Mouse (Mus musculus) ES-E14 (cell line): ENCODE results near the gene Pxt1. TPM values are rescaled to one million over a fixed set of nuclear protein-coding genes. Genes with fewer than 3 reads are reported as not detected.

Experiments
- DNase-seq: peaks from one replicate; pipeline ENCODE4 v3.0.0-alpha.2; 2013; ENCODE audit warnings: low read depth, low spot score
- H3K27ac ChIP-seq: 2 replicates; pipeline ENCODE4 v1.5.1; 2012; ENCODE audit warnings: low read depth, mild to moderate bottlenecking, low read length, moderate library complexity, mixed read lengths; ENCODE audit not compliant: poor library complexity, insufficient read depth, severe bottlenecking
- H3K36me3 ChIP-seq: 2 replicates; pipeline ENCODE4 v1.6.1; 2012; ENCODE audit warnings: mild to moderate bottlenecking, low read length, moderate library complexity, mixed read lengths; ENCODE audit not compliant: control insufficient read depth, poor library complexity, insufficient read depth, severe bottlenecking
- H3K4me1 ChIP-seq, 2 experiments: fragments of 150-350 bp in 1 of 2; sonication (generic) in 1 of 2; 2 replicates each; pipeline ENCODE4 v1.6.1; 2012; ENCODE audit warnings: low read length in 2 of 2, mild to moderate bottlenecking in 1 of 2, mixed read lengths in 1 of 2; ENCODE audit not compliant: control insufficient read depth in 2 of 2, insufficient read depth in 2 of 2, poor library complexity in 1 of 2
- H3K4me3 ChIP-seq, 2 experiments: fragments of 150-350 bp in 1 of 2; sonication (generic) in 1 of 2; 2 replicates each; pipeline ENCODE4 v1.5.1; 2012; ENCODE audit warnings: low read length in 2 of 2, low read depth in 1 of 2, mild to moderate bottlenecking in 1 of 2, mixed read lengths in 1 of 2; ENCODE audit not compliant: insufficient read depth in 1 of 2, poor library complexity in 1 of 2, severe bottlenecking in 1 of 2
- H3K9ac ChIP-seq: 2 replicates; pipeline ENCODE4 v1.6.1; 2012; ENCODE audit warnings: low read depth, mild to moderate bottlenecking, low read length, mixed read lengths; ENCODE audit not compliant: poor library complexity, insufficient read depth, severe bottlenecking
- H3K9me3 ChIP-seq: fragments of 150-350 bp; sonication (generic); 2 replicates; pipeline ENCODE4 v1.6.1; 2012; ENCODE audit warnings: low read depth, mild to moderate bottlenecking, low read length; ENCODE audit not compliant: control insufficient read depth, insufficient read depth
- CHD2 ChIP-seq: IDR thresholded peaks from 2 replicates; pipeline ENCODE4 v1.6.1; 2014; ENCODE audit warnings: mild to moderate bottlenecking, low read depth, low read length, inconsistent platforms
- HCFC1 ChIP-seq: IDR thresholded peaks from 2 replicates; pipeline ENCODE4 v1.6.1; 2012; ENCODE audit warnings: low read length, inconsistent platforms, borderline replicate concordance; ENCODE audit not compliant: insufficient read depth
- MAFK ChIP-seq: IDR thresholded peaks from 2 replicates; pipeline ENCODE4 v1.6.1; 2014; ENCODE audit warnings: mild to moderate bottlenecking, low read depth, low read length, inconsistent platforms; ENCODE audit not compliant: insufficient read depth
- ZC3H11A ChIP-seq: IDR thresholded peaks from 2 replicates; pipeline ENCODE4 v1.6.1; 2012; ENCODE audit warnings: low read depth, mild to moderate bottlenecking, inconsistent platforms, low read length, borderline replicate concordance
- ZNF384 ChIP-seq: IDR thresholded peaks from 2 replicates; pipeline ENCODE4 v1.6.1; 2012; ENCODE audit warnings: low read depth, low read length, inconsistent platforms
- in situ Hi-C, 2 experiments: fragments of 600-800 bp; cut with MboI; formaldehyde crosslinking; loops; one replicate each; pipeline ENCODE4 v1.15.1; 2025; ENCODE audit warnings: low sequenced_read_pairs in 2 of 2, inconsistent platforms in 1 of 2; ENCODE audit not compliant: unreplicated experiment in 2 of 2
- total RNA-seq: library from RNA; depleted of rRNA; stranded (reverse); fragments of 300-350 nt; gene quantifications from 2 replicates; pipeline ENCODE4 v1.2.3, GENCODE M21; 2012

Pxt1 gene
- total RNA-seq, 1 experiment = 0.36 TPM

GRCm38 (mm10) chr17:28904546-28905376 is 38.9 kb downstream of the Pxt1 start:
- in situ Hi-C loops = no loop called here

GRCm38 (mm10) chr17:28901559-28901958 is 42.1 kb downstream of the Pxt1 start:
- TF ChIP-seq ZC3H11A (no peak), CHD2 (no peak), ZNF384 (peak; percentile 19; the same call in 1 of the 2 replicates)
- no peaks in the 10 kb centered on the region for H3K9me3 ChIP-seq
- peaks cover 7 to 18% of the 10 kb centered on the region in 2 experiments; a peak in 3 of 4 replicates for H3K4me1 ChIP-seq
- no peak for DNase-seq
- H3K36me3 ChIP-seq = no peaks in the 10 kb centered on the region
- no peak overlapping the region for H3K27ac ChIP-seq
- H3K4me3 ChIP-seq = no peak overlapping the region
- in situ Hi-C loops = no loop called here
- H3K9ac ChIP-seq = no peak overlapping the region

More at GRCm38 (mm10) chr17:28904546-28905376, 38.9 kb downstream of the Pxt1 start:
- Histone ChIP-seq H3K4me3 (no peak overlapping the region), H3K4me1 (peaks cover 4 to 13% of the 10 kb centered on the region in 2 experiments; a peak in 3 of 4 replicates), H3K9ac (no peak overlapping the region; the same call in 1 of the 2 replicates), H3K9me3 (no peaks in the 10 kb centered on the region), H3K36me3 (no peaks in the 10 kb centered on the region), H3K27ac (no peak overlapping the region)
- no peak for TF ChIP-seq HCFC1
- no peak for TF ChIP-seq ZC3H11A
- no peak for TF ChIP-seq CHD2
- TF ChIP-seq MAFK = no peak
- no peak for TF ChIP-seq ZNF384
- no peak for DNase-seq

GRCm38 (mm10) chr17:28899427-28899826 is 44.2 kb downstream of the Pxt1 start:
- in situ Hi-C loops = no loop called here
- Histone ChIP-seq H3K27ac (no peak overlapping the region), H3K4me3 (peak overlapping the region; percentile 27 to 31), H3K9ac (peak overlapping the region; percentile 23; the same call in 1 of the 2 replicates), H3K36me3 (no peaks in the 10 kb centered on the region), H3K9me3 (no peaks in the 10 kb centered on the region), H3K4me1 (peaks cover 9 to 14% of the 10 kb centered on the region in 2 experiments)
- TF ChIP-seq HCFC1 (no peak), ZNF384 (no peak), MAFK (no peak), ZC3H11A (no peak), CHD2 (no peak)
- no peak for DNase-seq

GRCm38 (mm10) chr17:28898249-28898648 is 45.4 kb downstream of the Pxt1 start:
- H3K9ac ChIP-seq = peak overlapping the region; percentile 23; the same call in 1 of the 2 replicates
- peaks cover 9 to 14% of the 10 kb centered on the region in 2 experiments for H3K4me1 ChIP-seq
- H3K27ac ChIP-seq = no peak overlapping the region; the same call in 1 of the 2 replicates
- DNase-seq = no peak
- H3K36me3 ChIP-seq = no peaks in the 10 kb centered on the region
- no peaks in the 10 kb centered on the region for H3K9me3 ChIP-seq
- H3K4me3 ChIP-seq = peak overlapping the region; percentile 27 to 31; a peak in 3 of 4 replicates
- TF ChIP-seq CHD2 (no peak), ZC3H11A (no peak), HCFC1 (no peak), ZNF384 (no peak), MAFK (no peak)
- in situ Hi-C loops = no loop called here
